Mouse (Mus musculus): ENCODE results near the gene Adat1.
"Not testable (repeated sequence)": the region's sequence is repeated elsewhere in the genome, so short reads cannot be mapped to it uniquely, and the experiment has no call there.

Gene Adat1

DNA sequence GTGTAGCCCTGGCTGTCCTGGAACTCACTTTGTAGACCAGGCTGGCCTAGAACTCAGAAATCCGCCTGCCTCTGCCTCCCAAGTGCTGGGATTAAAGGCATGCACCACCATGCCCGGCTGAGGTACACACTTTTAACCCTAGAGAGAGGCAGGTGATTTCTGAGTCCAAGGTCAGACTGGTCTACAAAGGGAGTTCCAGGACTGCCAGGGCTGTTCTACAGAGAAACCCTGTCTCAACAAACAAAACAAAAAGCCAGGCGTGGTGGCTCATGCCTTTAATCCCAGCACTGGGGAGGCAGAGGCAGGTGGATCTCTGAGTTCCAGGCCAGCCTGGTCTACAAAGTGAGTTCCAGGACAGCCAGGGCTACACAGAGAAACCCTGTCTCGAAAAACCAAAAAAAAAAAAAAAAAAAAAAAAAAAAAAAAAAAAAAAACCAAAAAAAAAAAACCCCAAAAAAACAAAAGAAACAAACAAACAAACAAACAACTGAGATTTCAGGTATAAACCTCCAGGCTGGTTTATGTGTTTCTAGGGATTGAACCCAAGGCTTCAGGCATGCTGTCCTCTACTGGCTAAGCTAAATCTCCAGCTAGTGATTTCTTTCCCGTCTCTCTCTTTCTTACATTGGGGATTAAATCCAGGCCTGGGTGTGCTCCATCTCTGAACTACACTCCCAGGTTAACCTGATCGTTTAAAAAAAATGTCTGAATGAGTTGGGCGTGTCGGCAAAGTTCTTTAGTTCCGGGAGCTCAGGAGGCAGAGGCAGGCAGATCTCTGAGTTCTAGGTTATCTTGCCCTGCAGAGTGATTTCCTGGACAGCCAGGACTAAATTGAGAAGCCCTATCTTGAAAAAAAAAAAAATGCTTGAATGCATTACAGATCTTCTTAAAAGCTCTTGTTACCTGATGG lies 53.8 kb downstream of the Adat1 start:
- DNase-seq (ENCODE audit: low read depth): not testable (repeated sequence)

DNA sequence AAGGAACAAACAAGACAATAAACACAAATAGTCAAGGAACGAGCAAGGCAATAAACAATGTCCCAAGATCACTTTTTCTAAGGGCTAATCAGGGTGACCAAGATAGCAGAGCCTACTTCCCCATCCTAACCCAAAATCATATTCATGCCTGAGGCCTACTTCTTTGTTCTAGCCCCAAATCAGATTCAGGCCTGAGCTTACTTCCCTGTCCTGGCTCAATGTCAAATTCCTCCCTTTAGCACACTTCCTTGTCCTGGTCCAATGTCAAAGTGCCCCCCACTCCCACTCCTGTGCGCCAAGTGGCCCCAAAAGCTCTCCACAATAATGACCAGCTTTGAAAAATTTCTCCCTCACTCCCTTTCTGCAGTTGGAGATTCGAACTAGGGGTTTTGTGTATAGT lies 54.9 kb downstream of the Adat1 start:
- no peak for DNase-seq (ENCODE audit: low read depth)

DNA sequence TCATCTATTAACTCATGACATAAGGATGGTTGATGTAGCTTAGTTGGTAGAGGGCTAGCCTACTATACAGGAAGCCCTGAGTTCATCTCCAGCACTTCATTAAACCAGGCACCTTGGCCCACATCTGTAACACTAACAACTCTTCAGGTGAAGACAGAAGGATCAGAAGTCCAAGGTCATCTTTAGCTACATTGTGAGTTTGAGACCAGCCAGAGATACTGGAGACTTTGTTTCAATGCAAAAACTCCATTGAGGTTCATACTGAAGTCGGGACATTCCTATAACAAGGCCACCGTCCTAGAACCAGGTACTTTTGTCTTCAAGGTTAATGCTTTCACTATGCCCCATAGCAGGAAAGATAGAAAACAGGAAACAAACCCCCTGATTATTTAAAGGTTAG lies 57.9 kb downstream of the Adat1 start:
- no peak for DNase-seq (ENCODE audit: low read depth)

DNA sequence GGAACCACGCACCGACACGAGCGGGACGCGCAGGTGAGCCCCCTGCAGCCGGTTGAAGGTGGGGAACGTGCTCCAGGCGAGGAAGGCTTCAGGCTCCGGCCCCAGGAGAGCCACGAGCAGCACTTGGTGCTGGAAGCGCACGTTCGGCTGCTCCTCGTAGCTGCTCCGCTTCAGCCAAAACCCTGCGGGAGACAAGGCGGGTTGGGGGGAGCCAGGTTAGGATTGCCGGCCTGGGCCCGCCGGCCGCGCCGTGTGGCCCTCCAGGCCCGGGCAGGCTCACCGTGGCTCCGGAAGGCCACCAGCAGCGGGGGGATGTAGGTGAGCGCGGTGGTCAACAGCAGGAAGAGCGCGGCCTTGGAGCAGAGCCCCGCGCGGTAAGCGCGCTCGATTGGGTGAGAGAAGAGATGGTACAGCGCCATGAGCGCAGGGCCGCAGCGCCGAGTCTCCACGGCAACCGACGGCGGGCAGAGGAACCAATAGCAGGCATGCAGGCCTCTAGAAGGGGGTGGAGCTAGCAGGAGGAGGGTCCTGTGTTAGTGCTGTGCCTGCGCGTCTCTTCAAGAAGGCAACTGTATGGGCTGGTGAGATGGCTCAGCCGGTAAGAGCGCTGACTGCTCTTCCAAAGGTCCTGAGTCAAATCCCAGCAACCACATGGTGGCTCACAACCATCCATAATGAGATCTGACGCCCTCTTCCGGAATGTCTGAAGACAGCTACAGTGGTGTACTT lies 58.6 kb downstream of the Adat1 start, which contains the start of gene Tmem231:
TSS of gene Tmem231 (minus strand) at position 534 of the 729 bp plus-strand sequence.
- DNase-seq (ENCODE audit: low read depth): peak; percentile 95

DNA sequence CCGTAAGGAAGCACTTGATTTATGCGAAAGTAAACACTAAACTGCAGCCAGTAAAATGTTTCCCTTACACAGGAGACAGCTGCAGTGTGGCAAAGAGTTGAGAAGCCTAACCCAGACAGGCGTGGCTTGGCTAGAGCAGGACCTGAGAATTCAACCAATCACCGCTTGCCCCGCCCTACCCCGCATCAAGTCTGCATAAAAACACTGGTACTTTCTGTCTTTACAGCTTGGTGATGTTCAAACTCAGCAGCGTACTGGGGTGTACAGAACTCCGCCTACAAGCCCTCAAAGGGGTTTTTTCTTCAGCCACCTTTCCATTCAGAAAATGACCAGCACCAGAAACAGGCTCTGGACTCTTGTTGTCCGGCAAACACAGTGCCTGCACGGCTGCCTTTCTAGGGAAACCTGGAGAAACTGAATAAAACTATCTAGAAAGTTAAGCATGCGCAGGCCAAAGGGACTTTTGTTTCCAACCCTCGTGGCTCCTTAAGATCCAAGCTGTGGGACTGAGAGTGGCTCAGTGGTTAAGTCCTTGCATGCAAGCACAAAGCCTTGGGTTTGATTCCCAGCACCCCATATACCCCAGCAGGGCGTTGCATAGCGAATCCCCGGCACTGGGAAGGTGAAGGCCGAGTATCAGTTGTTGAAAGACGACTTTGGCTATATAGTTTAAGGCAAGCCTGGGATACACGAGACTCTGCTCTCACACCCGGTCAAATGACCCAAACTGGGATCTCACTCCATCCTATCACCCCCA lies 59.3 kb downstream of the Adat1 start:
- peak; percentile 90 for DNase-seq (ENCODE audit: low read depth)

DNA sequence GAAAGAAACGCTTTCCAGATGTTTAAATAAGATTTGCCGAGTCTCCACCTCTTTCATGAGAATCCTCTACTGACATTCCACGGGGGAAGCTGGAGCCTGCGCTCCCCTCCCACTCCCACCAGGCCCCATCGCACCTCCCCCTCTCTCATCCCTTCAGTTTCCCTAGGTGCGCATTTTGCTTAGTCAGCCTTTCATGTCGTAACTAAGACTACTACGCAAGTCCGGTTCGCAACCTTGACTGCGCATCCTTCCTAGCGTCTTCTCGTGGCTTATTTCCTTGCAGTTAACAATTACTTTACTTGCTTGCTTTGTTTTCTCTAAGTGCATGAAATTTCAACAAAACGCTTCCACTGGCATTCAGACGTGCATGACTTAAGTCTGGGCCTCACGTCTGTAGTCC lies 60.4 kb downstream of the Adat1 start:
- no peak for DNase-seq (ENCODE audit: low read depth)

DNA sequence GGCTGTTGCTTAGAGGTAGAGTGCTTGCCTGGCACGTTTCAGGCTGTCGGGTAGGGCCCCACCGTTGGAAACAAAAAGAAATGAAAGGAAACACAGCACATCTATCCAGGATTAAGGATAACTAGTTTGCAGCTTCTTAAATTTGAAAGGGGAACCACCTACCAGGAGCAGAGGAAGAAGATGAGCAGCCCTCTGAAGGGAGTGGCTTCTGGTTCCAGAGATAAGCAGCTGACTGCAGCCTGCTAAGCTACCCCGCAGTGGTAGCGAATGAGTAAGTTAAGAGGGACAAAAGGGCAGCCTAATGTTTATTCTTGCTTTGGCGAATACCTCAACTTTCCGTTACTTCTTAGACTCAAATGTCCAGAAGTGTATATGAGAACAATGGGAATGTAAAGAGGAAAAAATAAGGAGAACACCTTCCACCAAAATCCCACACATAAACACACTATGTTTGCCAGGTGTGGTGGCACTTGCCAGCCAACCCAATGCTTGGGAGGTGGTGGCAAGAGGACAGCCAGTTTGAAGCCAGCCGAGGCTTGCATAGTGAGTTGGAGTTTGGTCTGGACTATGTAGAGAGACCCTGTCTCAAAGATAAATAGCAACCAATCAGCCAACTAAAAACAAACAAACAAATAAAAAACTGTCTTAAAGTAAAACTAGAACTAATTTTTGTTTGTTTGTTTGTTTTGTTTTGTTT lies 62.3 kb downstream of the Adat1 start:
- DNase-seq (ENCODE audit: low read depth): no peak

DNA sequence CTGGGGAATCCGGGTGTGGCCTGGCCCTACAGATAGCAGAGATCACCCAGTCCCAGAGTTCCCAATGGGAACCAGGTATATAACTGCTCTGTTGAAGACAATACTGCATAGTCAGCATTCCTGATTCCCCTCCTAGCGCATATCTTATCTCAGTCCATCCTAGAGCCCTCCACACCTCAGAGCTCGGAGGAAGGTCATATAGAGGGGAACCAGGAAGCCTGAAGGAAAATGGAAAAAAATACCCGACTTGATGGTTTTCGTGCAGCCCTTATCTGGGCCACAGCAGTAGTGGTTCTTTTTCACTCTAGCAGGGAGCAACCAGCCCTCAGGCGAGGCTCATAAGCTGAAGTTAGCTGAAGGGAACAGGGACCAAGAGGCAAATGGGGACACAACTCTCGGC lies 67.1 kb downstream of the Adat1 start:
- DNase-seq (ENCODE audit: low read depth): no peak

DNA sequence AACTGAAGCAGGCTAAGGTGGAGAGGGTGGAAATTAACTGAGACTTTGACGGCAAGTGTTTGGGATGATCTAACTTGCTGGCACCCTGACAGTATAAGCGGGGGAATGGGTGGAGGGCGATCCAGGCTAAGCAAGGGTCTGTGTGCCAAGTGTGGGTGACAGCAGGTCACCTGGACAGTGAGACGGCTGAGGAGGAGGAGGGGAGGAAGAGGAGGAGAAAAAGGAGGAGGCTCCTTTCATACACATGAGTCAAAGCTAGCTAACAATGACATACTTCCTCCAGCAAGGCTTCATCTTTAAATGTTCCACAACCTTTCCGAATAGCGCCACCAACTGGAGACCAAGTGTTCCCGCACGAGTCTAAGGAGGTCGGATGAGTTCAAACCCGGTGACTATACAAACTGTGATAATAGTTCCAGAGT lies 68.7 kb downstream of the Adat1 start:
- DNase-seq (ENCODE audit: low read depth): peak; percentile 72

DNA sequence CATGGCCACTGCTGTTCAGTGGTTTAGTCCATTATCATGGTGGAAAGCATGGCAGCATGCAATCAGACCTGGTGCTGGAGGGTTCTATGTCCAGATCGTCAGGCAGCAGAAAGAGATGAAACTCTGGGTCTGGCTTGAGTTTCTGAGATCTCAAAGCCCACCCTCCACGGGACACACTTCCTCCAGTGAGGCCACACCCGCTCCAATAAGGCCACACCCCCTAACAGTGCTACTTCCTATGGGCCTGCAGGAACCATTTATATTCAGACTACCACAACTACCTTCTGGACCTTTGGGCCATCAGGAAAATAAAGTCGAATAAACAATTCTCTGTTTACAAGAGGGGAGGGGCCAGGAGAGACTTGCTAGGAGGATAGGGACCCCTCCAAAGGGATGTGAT lies 71.1 kb downstream of the Adat1 start:
- no peak for DNase-seq (ENCODE audit: low read depth)

DNA sequence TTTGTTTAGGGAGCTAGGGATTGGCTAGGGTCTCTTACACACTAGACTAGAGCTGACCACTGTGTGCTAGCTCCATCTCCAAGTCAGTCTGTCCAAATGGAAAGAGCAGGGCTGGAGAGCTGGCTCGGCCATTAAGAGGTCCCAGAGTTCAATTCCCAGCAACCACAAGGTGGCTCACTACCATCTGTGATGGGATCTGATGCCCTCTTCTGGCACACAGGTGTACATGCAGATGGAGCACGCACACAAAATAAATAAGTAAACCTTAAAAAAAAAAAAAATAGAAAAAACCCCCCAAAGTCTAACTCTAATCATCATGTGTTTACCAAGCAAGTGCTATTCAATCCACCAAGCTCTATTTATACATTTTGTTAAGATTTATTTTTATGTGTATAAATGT lies 72.4 kb downstream of the Adat1 start:
- DNase-seq (ENCODE audit: low read depth): no peak
